Mouse (Mus musculus) intestine, embryonic 14.5 days (tissue): ENCODE results near the gene Ghsr. TPM values are rescaled to one million over a fixed set of nuclear protein-coding genes. Genes with fewer than 3 reads are reported as not detected.
"Not testable (repeated sequence)": the region's sequence is repeated elsewhere in the genome, so short reads cannot be mapped to it uniquely, and the experiment has no call there.

Experiments
- ATAC-seq: fragments of 200-750 bp; cut with Nextera tagmentation; replicated peaks from 2 replicates; pipeline ENCODE4 v1.8.0; 2017; ENCODE audit warnings: low read depth, moderate number of reproducible peaks, moderate TSS enrichment, moderate library complexity; ENCODE audit not compliant: low FRiP score, low TSS enrichment
- DNase-seq: peaks from one replicate; pipeline ENCODE4 v3.0.0-alpha.2; 2018; ENCODE audit warnings: low spot score
- H3K27ac ChIP-seq: fragments of 300-500 bp; sonication (generic); 2 replicates; pipeline ENCODE4 v1.5.1; 2014; ENCODE audit warnings: low read depth, mild to moderate bottlenecking, control low read depth
- H3K27me3 ChIP-seq: fragments of 300-500 bp; sonication (generic); replicated peaks from 2 replicates; pipeline ENCODE4 v1.6.1; 2014; ENCODE audit warnings: low read length, control low read depth; ENCODE audit not compliant: control insufficient read depth, insufficient read depth
- H3K36me3 ChIP-seq: fragments of 300-500 bp; sonication (generic); 2 replicates; pipeline ENCODE4 v1.6.1; 2014; ENCODE audit warnings: low read length, control low read depth; ENCODE audit not compliant: control insufficient read depth, insufficient read depth
- H3K4me1 ChIP-seq: fragments of 300-500 bp; sonication (generic); replicated peaks from 2 replicates; pipeline ENCODE4 v1.6.1; 2014; ENCODE audit warnings: low read length, control low read depth, mixed read lengths; ENCODE audit not compliant: control insufficient read depth, insufficient read depth
- H3K4me2 ChIP-seq: fragments of 300-500 bp; sonication (generic); 2 replicates; pipeline ENCODE4 v1.6.1; 2014; ENCODE audit warnings: low read length
- H3K4me3 ChIP-seq: fragments of 300-500 bp; sonication (generic); 2 replicates; pipeline ENCODE4 v1.5.1; 2014; ENCODE audit warnings: low read depth, low read length, control low read depth, mixed read lengths
- H3K9ac ChIP-seq: fragments of 300-500 bp; sonication (generic); 2 replicates; pipeline ENCODE4 v1.6.1; 2014; ENCODE audit warnings: mild to moderate bottlenecking, low read length
- H3K9me3 ChIP-seq: fragments of 300-500 bp; sonication (generic); 2 replicates; pipeline ENCODE4 v1.6.1; 2016; ENCODE audit warnings: low read length, control low read depth; ENCODE audit not compliant: control insufficient read depth
- WGBS: fragments of 180-500 bp; shearing (Covaris S2); extraction: QIAGEN DNeasy Blood & Tissue Kit; methylation state at CpG from one replicate; pipeline ENCODE4 v1.1.7; 2014; 5-methylcytosine and 5-hydroxymethylcytosine counted together
- polyA plus RNA-seq: library from polyadenylated mRNA; unstranded; fragments of >200 nt; fragmentation: Nextera tagmentation; extraction: Ambion mirVana; gene quantifications from 2 replicates; pipeline ENCODE4 v1.2.1, GENCODE M21; 2014

Gene Ghsr
- polyA plus RNA-seq, 1 experiment from 2014 or later, result not detected

GRCm38 (mm10) chr3:27377935-27378334 is 6.8 kb downstream of the Ghsr start:
- no peak overlapping the region for H3K4me2 ChIP-seq
- H3K9me3 ChIP-seq, result no peaks in the 10 kb centered on the region
- DNase-seq, result no peak
- WGBS, result 62% methylated on average over 4 of the region's 4 CpGs
- H3K4me1 ChIP-seq, result no peaks in the 10 kb centered on the region
- no peak overlapping the region for H3K9ac ChIP-seq
- H3K27ac ChIP-seq, result no peak overlapping the region
- H3K4me3 ChIP-seq, result no peak overlapping the region
- no peak for ATAC-seq
- H3K36me3 ChIP-seq, result no peaks in the 10 kb centered on the region
- peaks cover 24% of the 10 kb centered on the region for H3K27me3 ChIP-seq

GRCm38 (mm10) chr3:27384836-27385235 is 13.7 kb downstream of the Ghsr start:
- Histone ChIP-seq H3K4me1 (no peaks in the 10 kb centered on the region), H3K9me3 (no peaks in the 10 kb centered on the region), H3K9ac (no peak overlapping the region), H3K27ac (no peak overlapping the region), H3K4me3 (no peak overlapping the region), H3K27me3 (no peaks in the 10 kb centered on the region), H3K4me2 (no peak overlapping the region), H3K36me3 (no peaks in the 10 kb centered on the region)
- 67% methylated on average over 3 of the region's 3 CpGs for WGBS
- ATAC-seq (no peak), DNase-seq (no peak)

GRCm38 (mm10) chr3:27389923-27390322 is 18.8 kb downstream of the Ghsr start:
- 54% methylated on average over 1 of the region's 1 CpGs for WGBS
- no peak for DNase-seq
- H3K9ac ChIP-seq, result no peak overlapping the region
- H3K27me3 ChIP-seq, result no peaks in the 10 kb centered on the region
- no peaks in the 10 kb centered on the region for H3K4me1 ChIP-seq
- no peak for ATAC-seq
- H3K4me2 ChIP-seq, result no peak overlapping the region
- H3K4me3 ChIP-seq, result no peak overlapping the region
- H3K9me3 ChIP-seq, result no peaks in the 10 kb centered on the region
- H3K27ac ChIP-seq, result no peak overlapping the region
- H3K36me3 ChIP-seq, result no peaks in the 10 kb centered on the region

- 91% methylated on average over 3 of the region's 3 CpGs for WGBS
- not testable (repeated sequence) for H3K36me3 ChIP-seq, H3K27ac ChIP-seq, H3K27me3 ChIP-seq, H3K9ac ChIP-seq, H3K4me1 ChIP-seq, H3K4me2 ChIP-seq, H3K4me3 ChIP-seq, H3K9me3 ChIP-seq, DNase-seq, ATAC-seq
These were observed 29.8 kb downstream of the Ghsr start for GRCm38 (mm10) chr3:27400996-27401395.

- Histone ChIP-seq H3K9me3 (no peaks in the 10 kb centered on the region), H3K4me3 (no peak overlapping the region), H3K27ac (no peak overlapping the region), H3K9ac (no peak overlapping the region), H3K4me1 (no peaks in the 10 kb centered on the region), H3K4me2 (no peak overlapping the region), H3K27me3 (no peaks in the 10 kb centered on the region), H3K36me3 (no peaks in the 10 kb centered on the region)
- WGBS, result 80% methylated on average over 3 of the region's 3 CpGs
- DNase-seq, result no peak
- ATAC-seq, result no peak
These were observed 35.3 kb downstream of the Ghsr start for GRCm38 (mm10) chr3:27406440-27406839.

GRCm38 (mm10) chr3:27408564-27408963 is 37.4 kb downstream of the Ghsr start:
- ATAC-seq, result no peak
- Histone ChIP-seq H3K27ac (no peak overlapping the region), H3K27me3 (no peaks in the 10 kb centered on the region), H3K4me1 (no peaks in the 10 kb centered on the region), H3K4me3 (no peak overlapping the region), H3K36me3 (no peaks in the 10 kb centered on the region), H3K9me3 (no peaks in the 10 kb centered on the region), H3K4me2 (no peak overlapping the region), H3K9ac (no peak overlapping the region)
- 67% methylated on average over 2 of the region's 2 CpGs for WGBS
- no peak for DNase-seq

- H3K9ac ChIP-seq, result no peak overlapping the region
- no peak overlapping the region for H3K4me3 ChIP-seq
- H3K4me1 ChIP-seq, result no peaks in the 10 kb centered on the region
- 95% methylated on average over 2 of the region's 2 CpGs for WGBS
- ATAC-seq (no peak), DNase-seq (no peak)
- no peak overlapping the region for H3K27ac ChIP-seq
- no peaks in the 10 kb centered on the region for H3K27me3 ChIP-seq
- no peaks in the 10 kb centered on the region for H3K9me3 ChIP-seq
- no peak overlapping the region for H3K4me2 ChIP-seq
- H3K36me3 ChIP-seq, result peaks cover 4% of the 10 kb centered on the region; the same call in 1 of the 2 replicates
These were observed 40.1 kb downstream of the Ghsr start for GRCm38 (mm10) chr3:27411286-27411685.

GRCm38 (mm10) chr3:27413566-27413965 is 42.4 kb downstream of the Ghsr start:
- Histone ChIP-seq H3K9me3 (no peaks in the 10 kb centered on the region), H3K27ac (no peak overlapping the region), H3K4me3 (no peak overlapping the region), H3K9ac (no peak overlapping the region), H3K36me3 (peaks cover 16% of the 10 kb centered on the region), H3K4me1 (no peaks in the 10 kb centered on the region), H3K27me3 (no peaks in the 10 kb centered on the region), H3K4me2 (no peak overlapping the region)
- no peak for DNase-seq
- WGBS, result 79% methylated on average over 3 of the region's 3 CpGs
- ATAC-seq, result no peak

- ATAC-seq, result no peak
- Histone ChIP-seq H3K27me3 (no peaks in the 10 kb centered on the region), H3K4me1 (no peaks in the 10 kb centered on the region), H3K9me3 (no peaks in the 10 kb centered on the region), H3K4me3 (no peak overlapping the region), H3K36me3 (peaks cover 35% of the 10 kb centered on the region), H3K4me2 (no peak overlapping the region), H3K27ac (no peak overlapping the region), H3K9ac (no peak overlapping the region)
- no peak for DNase-seq
- 85% methylated on average over 10 of the region's 10 CpGs for WGBS
These were observed 45.6 kb downstream of the Ghsr start for GRCm38 (mm10) chr3:27416786-27417185.
